Mouse (Mus musculus) liver, embryonic 15.5 days (tissue): Measurements from ENCODE around the gene Adipoq. TPM values are rescaled to one million over a fixed set of nuclear protein-coding genes. Genes with fewer than 3 reads are reported as not detected.

Experiments
- microRNA-seq: library from miRNA; unstranded; fragments of <30 nt; microRNA quantifications from one replicate; pipeline ENCODE4, GENCODE M21; 2016
- polyA plus RNA-seq: library from polyadenylated mRNA; unstranded; fragments of >200 nt; fragmentation: Nextera tagmentation; extraction: Ambion mirVana; gene quantifications from 2 replicates; pipeline ENCODE4 v1.2.1, GENCODE M21; 2015

The Adipoq gene
- polyA plus RNA-seq, 1 experiment from 2014 or later: not detected

Small RNA genes lying within 50 kb of the gene (microRNA-seq; reads per million reads assigned to microRNA genes)
- gene Gm49346: not detected

Other genes with a start within 250 kb of the Adipoq start
- gene Fetub, start 228.2 kb upstream of the Adipoq start, polyA plus RNA-seq: 7.3 and 12.9 TPM in 2 replicates
- gene Hrg, start 195.5 kb upstream of the Adipoq start, polyA plus RNA-seq: 2.2 and 4.9 TPM in 2 replicates
- 66.0 and 93.3 TPM in 2 replicates for gene Kng2, start 117.1 kb upstream of the Adipoq start, polyA plus RNA-seq
- gene Kng1, start 88.7 kb upstream of the Adipoq start, polyA plus RNA-seq: 918 and 1,131 TPM in 2 replicates
- gene Eif4a2, start 39.1 kb upstream of the Adipoq start, polyA plus RNA-seq: 58.3 and 60.6 TPM in 2 replicates
- gene Rfc4, start 18.8 kb upstream of the Adipoq start, polyA plus RNA-seq: 119 and 137 TPM in 2 replicates
- 12.9 and 15.4 TPM in 2 replicates for gene St6gal1, start 78.2 kb downstream of the Adipoq start, polyA plus RNA-seq